Mouse (Mus musculus) megakaryocyte-erythroid progenitor cell, adult 5-6 weeks (primary cell): ENCODE data around the gene Atp2c1. TPM values are rescaled to one million over a fixed set of nuclear protein-coding genes. Genes with fewer than 3 reads are reported as not detected.

Source experiments
- ATAC-seq: replicated peaks from 2 replicates; pipeline ENCODE4 v1.8.0; 2016; ENCODE audit warnings: mild to moderate bottlenecking, inconsistent platforms; ENCODE audit not compliant: severe bottlenecking, poor library complexity, low FRiP score, low TSS enrichment
- total RNA-seq, 2 experiments: library from RNA; stranded (forward) in 1 of 2; stranded (reverse) in 1 of 2; fragments of 200-1000, 215-1000 nt in 1 of 2; fragments of >200 nt in 1 of 2; fragmentation: Nextera tagmentation in 1 of 2; gene quantifications; 2 replicates each; pipeline ENCODE4 v1.2.3; 2014 to 2017

Atp2c1 gene
- total RNA-seq, 2 experiments from 2014 or later: 15.2 to 83.7 TPM

- ATAC-seq: peak; percentile 98
These were observed 32.4 kb downstream of the Atp2c1 start for GRCm38 (mm10) chr9:105494553-105495315.

GRCm38 (mm10) chr9:105492744-105493143, 34.4 kb downstream of the Atp2c1 start:
- ATAC-seq: no peak

GRCm38 (mm10) chr9:105488363-105488762, 38.8 kb downstream of the Atp2c1 start:
- ATAC-seq: no peak

- peak; percentile 98 for ATAC-seq
These were observed 42.6 kb downstream of the Atp2c1 start for GRCm38 (mm10) chr9:105484338-105485084.

GRCm38 (mm10) chr9:105483880-105484279, 43.2 kb downstream of the Atp2c1 start:
- no peak for ATAC-seq

- no peak for ATAC-seq
These were observed 44.2 kb downstream of the Atp2c1 start for GRCm38 (mm10) chr9:105482715-105483510.

GRCm38 (mm10) chr9:105482070-105482469, 45.0 kb downstream of the Atp2c1 start:
- no peak for ATAC-seq

- no peak for ATAC-seq
These were observed 51.0 kb downstream of the Atp2c1 start for GRCm38 (mm10) chr9:105476134-105476533.

GRCm38 (mm10) chr9:105474910-105475309, 52.2 kb downstream of the Atp2c1 start:
- no peak for ATAC-seq

- no peak for ATAC-seq
These were observed 59.3 kb downstream of the Atp2c1 start for GRCm38 (mm10) chr9:105467787-105468186.

- no peak for ATAC-seq
These were observed 65.6 kb downstream of the Atp2c1 start for GRCm38 (mm10) chr9:105461496-105461895.

- no peak for ATAC-seq
These were observed 68.1 kb downstream of the Atp2c1 start for GRCm38 (mm10) chr9:105459032-105459431.

GRCm38 (mm10) chr9:105408549-105408948, 118.6 kb downstream of the Atp2c1 start:
- no peak for ATAC-seq

GRCm38 (mm10) chr9:105395218-105395627, 131.9 kb downstream of the Atp2c1 start, which contains the start of the genes Aste1 and Nek11:
TSS of gene Aste1 (plus strand) at chr9:105395392.
TSS of gene Nek11 (minus strand) at chr9:105395524.
- peak; percentile 99 for ATAC-seq

- ATAC-seq: no peak
These were observed 132.4 kb downstream of the Atp2c1 start for GRCm38 (mm10) chr9:105394720-105395119.

GRCm38 (mm10) chr9:105390616-105391015, 136.5 kb downstream of the Atp2c1 start:
- ATAC-seq: no peak

GRCm38 (mm10) chr9:105389289-105389688, 137.8 kb downstream of the Atp2c1 start:
- peak; percentile 78 for ATAC-seq

- ATAC-seq: no peak
These were observed 139.7 kb downstream of the Atp2c1 start for GRCm38 (mm10) chr9:105387403-105387802.

GRCm38 (mm10) chr9:105379533-105380145, 147.5 kb downstream of the Atp2c1 start:
- ATAC-seq: no peak
